Mouse (Mus musculus) right cerebral cortex, postnatal 10 days (tissue): ENCODE measurements at regions not wholly inside any gene's neighbourhood (a gene's known extent, or its start where the extent isn't known, plus 50 kb on each side); places are given as distances from the start of the nearest gene placed in this dataset.
A peak's percentile ranks its signal among the peaks of the same experiment; 100 is the strongest.
"Not testable (repeated sequence)": the region's sequence is repeated elsewhere in the genome, so short reads cannot be mapped to it uniquely, and the experiment has no call there.

Experiments
- DNase-seq, 2 experiments: peaks; one replicate each; pipeline ENCODE4 v3.0.0; 2021; ENCODE audit warnings: low spot score in 2 of 2

DNA sequence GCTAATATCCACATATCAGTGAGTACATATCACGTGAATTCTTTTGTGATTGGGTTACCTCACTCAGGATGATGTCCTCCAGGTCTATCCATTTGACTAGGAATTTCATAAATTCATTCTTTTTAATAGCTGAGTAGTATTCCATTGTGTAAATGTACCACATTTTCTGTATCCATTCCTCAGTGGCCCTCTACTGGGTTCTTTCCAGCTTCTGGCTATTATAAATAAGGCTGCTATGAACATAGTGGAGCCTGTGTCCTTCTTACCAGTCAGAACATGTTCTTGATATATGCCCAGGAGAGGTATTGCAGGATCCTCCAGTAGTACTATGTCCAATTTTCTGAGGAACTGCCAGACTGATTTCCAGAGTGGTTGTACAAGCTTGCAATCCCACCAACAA is 884.0 kb upstream of the Lrrc4c start:
- not testable (repeated sequence) for DNase-seq

- DNase-seq, result no peak
These were observed 877.0 kb upstream of the Lrrc4c start for GRCm38 (mm10) chr2:95440957-95441356.

GRCm38 (mm10) chr2:95443245-95443799 is 874.6 kb upstream of the Lrrc4c start:
- DNase-seq, result no peak

DNA sequence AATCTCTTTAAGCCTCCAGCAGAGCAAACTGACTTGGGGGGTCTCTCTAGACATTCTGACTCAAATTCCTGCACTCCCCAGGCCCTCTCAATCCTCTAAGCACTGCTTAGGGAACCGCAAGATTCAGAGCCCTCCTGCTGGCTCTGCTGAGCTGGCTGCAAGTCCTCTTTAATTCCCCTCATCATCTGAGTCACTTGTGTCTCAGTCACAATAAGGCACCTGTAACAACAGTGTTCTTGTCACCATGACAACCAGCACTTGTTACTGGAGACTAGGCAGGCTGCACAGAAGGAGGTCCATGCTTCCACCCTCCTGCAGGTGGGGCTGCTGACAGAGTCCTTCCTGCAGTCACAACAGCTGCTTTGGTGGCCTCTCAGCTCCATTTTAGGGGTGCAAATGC is 869.1 kb upstream of the Lrrc4c start:
- peak; percentile 30 to 42 for DNase-seq

DNA sequence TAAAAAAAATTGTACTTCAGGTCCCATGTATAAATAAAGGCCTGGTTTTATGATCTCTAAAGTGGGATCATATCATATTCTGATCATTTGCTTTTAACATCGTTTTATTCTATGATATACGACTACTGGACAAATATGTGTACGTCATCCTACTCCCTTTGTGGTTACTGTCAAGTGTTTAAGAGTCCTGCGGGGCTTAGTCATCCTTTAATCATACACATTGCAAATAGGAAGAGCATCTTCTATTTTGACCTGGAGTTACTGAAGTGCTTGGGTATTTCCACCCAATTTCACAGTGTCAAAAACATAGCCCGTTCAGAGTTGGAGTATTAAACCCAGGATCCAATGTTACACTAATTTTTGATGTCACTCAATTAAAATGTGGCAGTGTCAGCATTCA is 838.1 kb upstream of the Lrrc4c start:
- no peak for DNase-seq

GRCm38 (mm10) chr2:95483397-95483796 is 834.6 kb upstream of the Lrrc4c start:
- no peak for DNase-seq

DNA sequence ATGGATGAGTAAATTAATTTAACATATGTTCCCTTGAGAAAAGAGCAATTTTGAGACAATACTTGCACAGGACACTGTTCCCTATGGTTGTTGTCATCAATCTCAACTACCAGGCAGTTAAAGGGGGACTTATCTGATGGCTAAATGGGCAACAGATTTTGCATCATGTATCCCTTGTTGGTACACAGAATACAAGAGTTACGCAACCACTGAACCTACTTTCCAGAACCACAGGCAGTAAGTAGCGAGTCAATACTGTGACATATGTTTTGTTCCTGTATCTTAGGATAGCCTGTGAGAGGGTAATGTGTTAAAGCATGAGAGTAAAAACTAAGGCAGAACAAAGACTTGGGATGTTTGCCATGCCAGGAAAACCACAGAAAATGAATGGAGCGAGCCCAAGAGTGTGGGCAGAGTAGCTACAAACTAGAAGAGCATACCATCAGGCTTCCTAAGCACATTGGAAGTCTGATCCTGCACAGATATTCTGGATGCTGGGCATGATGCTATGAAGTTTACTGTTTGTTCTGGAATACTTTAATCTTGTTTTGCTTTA is 830.3 kb upstream of the Lrrc4c start:
- no peak for DNase-seq

DNA sequence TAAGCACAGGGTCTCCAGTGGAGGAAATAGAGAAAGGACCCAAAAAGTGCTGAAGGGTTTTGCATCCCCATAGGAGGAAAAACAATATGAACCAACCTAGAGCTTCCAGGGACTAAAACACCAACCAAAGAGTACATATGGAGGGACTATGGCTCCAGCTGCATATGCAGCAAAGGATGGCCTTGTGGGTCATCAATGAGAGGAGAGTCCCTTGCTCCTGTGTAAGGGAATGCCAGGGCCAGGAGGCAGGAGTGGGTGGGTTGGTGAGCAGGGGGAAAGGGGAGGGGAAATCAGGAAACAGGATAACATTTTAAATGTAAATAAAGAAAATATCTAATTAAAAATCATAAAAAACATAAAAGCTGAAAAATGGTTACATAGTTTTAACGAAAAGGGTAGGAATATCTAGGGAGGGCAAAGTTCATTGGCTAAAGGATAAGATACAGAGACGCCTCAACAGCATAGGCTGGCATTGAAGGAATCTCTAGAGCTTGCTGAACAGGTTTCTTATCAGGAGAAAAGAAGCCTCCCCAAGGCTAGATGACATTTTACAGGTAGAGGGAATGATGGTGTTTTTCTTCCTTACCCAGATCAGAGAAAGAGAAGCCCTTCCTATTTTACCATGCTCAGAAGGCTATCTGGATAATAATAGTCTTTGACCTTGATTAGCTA is 823.8 kb upstream of the Lrrc4c start:
- DNase-seq, result no peak

DNA sequence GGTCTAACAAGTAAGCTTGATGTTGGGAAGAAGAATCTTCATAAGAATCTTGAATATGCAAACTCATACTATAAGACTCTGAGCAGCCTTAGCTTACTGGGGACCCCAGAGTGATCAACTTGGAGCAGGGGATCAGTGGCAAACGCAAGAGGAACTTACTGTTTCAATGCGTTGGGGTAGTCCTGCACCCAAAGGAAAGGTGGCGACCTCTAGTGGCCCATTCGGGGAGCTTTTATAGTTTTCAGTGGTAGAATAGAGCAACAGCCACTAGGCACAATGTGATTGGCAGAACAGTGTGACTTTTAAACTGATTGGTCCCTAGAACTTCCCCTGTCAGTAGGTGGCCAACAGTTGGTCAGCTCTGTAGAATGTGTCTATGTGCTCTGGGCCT is 823.3 kb upstream of the Lrrc4c start:
- peak in 1 of 2 experiments; percentile 21 for DNase-seq

- DNase-seq, result no peak
These were observed 806.7 kb upstream of the Lrrc4c start for GRCm38 (mm10) chr2:95511286-95511685.

- no peak for DNase-seq
These were observed 796.3 kb upstream of the Lrrc4c start for GRCm38 (mm10) chr2:95521624-95522023.

- no peak for DNase-seq
These were observed 793.2 kb upstream of the Lrrc4c start for GRCm38 (mm10) chr2:95524590-95525266.

DNA sequence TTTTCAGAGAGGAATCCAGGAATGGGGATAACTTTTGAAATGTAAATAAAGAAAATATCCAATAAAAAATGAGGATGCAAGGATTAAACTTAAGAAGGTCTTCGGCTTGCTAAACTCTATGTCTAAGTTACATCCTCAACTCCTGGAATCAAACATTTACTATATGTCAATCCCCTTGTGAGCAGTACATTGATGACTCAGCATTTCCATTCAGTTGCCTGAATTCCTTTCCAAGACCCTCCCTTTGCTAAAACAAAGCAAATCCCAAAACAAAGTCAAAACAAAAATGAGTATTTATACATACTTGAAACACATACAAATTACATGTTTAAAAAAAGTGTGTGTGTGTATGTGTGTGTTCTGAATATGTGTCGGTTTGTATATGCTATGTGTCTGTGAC is 753.9 kb upstream of the Lrrc4c start:
- DNase-seq, result no peak

- DNase-seq, result no peak
These were observed 742.1 kb upstream of the Lrrc4c start for GRCm38 (mm10) chr2:95575882-95576281.

GRCm38 (mm10) chr2:95579201-95579600 is 738.8 kb upstream of the Lrrc4c start:
- no peak for DNase-seq

DNA sequence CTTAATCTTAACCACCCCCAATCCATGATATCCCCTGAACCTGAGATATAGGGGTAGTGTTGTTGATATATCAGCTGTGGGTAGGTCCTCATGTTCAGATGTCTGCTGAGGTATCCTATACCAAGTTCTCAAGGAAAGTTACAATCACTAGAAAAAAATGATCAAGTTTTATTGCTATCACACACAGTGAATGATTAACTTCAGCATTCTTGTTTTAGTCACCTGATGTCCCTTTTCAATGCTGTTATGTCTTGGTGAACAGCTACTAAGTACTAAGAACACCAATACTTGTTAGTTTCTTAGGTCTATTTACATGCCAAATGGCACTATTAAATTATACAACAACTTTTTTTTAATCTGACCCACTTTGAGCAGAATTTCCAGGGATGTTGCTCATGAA is 732.0 kb upstream of the Lrrc4c start:
- DNase-seq, result no peak

- DNase-seq, result no peak
These were observed 730.9 kb upstream of the Lrrc4c start for GRCm38 (mm10) chr2:95587044-95587443.

- no peak for DNase-seq
These were observed 704.6 kb upstream of the Lrrc4c start for GRCm38 (mm10) chr2:95613354-95613753.

- DNase-seq, result no peak
These were observed 680.4 kb upstream of the Lrrc4c start for GRCm38 (mm10) chr2:95637533-95637932.

DNA sequence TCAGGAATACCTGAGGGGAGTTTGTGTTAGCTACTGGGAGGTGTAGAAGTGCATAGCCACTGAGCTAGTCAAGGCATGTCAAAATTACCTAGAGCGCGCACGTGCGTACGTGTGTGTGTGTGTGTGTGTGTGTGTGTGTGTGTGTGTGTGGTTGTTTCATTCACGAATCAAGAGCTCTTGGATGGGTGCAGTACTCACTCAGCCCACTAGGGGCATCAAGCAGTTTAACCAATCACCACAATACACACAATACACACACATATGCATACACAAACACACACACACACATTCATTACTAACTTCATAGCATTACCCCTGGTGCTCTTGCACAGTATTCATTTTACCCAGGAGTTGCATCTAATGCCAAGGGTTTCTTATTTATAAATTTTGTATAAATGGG is 643.6 kb upstream of the Lrrc4c start:
- no peak for DNase-seq

DNA sequence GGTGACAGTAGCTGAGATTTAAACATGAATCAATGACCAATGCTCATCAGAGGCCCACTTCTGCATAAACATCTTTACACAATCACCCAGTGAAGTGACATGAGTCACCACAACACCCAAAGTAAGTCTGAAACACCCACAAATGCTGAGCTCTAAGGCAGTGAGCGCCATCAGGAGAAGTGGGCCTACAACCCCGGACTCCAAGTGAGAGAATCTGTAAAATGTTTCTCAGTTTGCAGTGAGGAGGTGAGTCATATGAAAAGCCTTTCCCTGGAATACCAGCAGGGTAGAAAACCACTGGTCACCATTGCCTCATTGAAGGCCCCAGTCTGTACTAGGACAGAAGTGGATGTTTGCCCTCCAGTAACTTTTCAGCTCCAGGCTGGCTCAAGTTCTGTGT is 602.6 kb upstream of the Lrrc4c start:
- no peak for DNase-seq
